Mouse (Mus musculus): Measurements from ENCODE around the gene Trmt44.

DNA sequence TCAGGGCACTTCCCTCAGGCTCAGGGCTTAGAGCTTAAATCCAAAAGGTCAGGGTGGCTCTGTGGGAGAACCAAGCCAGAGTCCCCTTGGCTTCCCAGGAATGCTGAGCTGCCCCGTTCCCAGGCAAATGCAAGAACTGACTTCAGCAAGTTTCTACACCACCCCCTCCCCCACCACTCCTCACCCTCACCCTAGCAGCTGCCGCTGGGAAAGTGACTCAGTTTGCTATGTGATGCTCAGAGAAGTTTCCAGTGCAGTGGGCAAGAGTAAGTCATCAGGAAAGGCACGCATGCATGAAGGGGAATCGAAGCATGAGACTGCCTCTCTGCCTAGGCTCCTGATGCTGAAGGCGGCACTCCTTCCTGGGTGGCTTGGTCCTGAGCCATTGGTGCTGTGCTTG is 42.1 kb upstream of the Trmt44 start:
- TF ChIP-seq CTCF (IDR thresholded peaks at IDR 0.05; ENCODE audit: extremely low read depth, insufficient read depth, low read length): no peak
- TF ChIP-seq POLR2A (IDR thresholded peaks at IDR 0.05; ENCODE audit: extremely low read depth, insufficient read depth, low read length): no peak
